Mouse (Mus musculus) thymus, postnatal 25 days (tissue): Measurements from ENCODE around the gene Wiz.
A peak's percentile ranks its signal among the peaks of the same experiment; 100 is the strongest.

Experiments used
- DNase-seq: peaks from one replicate; pipeline ENCODE4 v3.0.0; 2022

Wiz gene

DNA sequence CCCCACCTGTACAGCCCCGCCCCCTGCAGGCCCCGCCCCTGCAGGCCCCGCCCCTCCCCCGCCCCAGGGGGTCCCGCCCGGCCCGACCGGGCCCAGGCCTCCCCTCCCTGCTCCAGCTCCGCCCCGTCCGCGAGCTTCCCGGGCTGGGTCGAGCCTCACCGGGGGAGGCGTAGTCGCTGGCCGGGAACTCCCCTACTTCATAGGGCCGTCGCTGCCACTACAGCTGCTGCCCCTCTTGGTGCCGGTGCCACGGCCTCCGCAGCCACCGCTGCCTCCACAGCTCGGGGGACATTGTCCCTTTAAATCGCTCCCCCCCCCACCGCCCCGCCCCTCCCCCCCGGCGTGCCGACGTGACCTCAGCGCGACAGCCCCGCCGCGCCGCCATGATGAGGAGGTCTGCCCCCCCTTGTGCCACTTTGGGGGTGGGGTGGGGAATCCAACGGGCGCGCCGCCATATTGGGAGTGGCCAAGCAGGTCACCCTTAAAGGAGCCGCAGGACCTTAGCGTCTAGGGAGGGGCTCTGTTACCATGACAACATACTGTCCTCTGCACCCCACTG is at the start of gene Wiz:
Gene Wiz, minus strand, starts transcription at position 339 of the 559 bp plus-strand sequence.
- DNase-seq: peak; percentile 91

DNA sequence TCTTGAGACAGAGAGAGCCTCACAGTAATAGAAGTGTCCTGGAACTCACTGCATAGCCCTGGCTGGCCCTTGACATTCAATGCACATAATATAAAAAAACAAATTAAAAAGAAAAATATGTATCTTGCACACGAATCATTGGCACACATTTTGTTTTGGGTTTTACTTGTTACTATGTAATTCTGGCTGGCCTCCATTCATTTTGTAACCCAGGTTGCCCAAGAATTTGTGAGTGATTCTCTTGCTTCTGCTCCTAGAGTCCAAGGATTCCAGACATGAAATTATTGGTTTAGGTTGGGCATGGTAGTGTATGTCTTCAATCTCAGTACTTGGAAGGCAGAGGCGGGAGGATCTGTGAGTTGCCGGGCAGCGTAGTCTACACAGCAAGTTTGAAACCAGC is 47.9 kb upstream of the Wiz start:
- DNase-seq: no peak

DNA sequence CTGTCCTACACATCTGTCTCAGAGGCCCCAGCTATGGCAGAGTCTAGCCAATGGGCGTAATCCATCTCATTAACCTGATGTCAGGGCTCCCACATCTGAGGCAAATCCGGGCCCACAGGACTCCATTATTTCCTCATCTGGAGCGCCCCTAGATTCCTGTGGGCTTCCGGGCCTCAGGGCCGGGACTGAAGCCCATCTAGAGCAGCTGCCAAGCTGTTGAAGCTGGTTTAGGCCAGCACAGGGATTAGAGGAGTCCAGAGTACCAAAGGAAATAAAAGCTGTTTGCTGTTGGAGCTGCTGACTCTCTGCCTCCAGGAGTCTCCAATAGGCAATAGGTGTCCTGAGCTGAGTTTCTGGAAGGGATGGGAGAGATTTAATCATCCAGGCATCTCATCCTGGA is 45.9 kb upstream of the Wiz start:
- DNase-seq: no peak

DNA sequence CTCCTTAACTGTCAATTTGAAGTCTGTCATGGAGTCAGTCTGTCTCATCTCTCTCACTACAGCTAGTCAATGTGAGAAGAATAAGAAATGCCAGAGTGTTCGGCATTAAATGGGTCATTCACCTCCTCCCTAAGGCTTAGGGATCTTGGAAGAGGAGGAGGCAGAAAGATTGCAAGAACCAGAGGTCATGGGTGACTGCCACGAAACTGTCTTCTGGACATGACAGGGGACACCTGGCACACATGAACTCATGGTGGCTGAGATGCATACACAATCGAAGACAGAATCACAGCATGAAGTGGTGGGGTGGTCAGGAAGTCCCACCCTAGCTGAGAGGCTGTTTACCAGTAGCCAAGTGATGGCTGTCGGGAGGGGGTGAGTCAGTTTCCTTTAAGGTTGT is 45.1 kb upstream of the Wiz start:
- DNase-seq: no peak

DNA sequence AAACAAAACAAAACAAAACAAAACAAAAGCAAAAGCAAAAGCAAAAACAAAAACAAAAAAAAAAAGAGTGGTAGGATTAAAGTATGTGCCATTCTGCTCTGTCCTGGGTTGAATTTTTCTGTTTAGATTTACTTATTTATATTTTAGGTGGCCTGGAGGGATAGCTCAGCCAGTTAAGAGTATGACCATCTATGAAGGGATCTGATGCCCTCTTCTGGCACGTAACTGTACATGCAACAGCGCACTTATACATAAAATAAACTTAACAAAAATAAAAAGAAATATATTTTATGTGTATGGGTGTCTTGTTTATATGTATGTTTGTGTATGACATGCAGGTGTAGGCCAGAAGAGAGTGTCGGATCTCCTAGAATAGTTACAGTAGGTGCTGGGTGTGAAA is 42.7 kb upstream of the Wiz start:
- DNase-seq: no peak

DNA sequence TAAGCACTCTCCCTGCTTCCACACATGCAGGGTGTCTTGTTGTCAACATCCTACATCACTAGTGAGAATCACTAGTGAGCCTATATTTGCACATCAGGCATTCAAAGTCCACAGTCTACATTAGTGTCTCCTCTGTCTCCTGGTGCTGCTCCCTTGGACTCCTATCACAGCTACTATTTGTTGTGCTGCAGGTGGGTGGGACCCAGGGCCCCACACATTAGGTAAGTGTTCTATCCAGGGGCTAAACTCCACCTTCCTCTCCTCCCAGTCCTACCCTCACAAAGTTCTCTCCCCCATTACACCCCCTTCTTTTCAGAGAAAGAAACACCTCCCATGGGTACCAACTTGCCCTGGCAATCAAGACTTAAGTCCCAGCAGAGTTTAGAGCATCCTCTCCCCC is 37.4 kb upstream of the Wiz start:
- no peak for DNase-seq

DNA sequence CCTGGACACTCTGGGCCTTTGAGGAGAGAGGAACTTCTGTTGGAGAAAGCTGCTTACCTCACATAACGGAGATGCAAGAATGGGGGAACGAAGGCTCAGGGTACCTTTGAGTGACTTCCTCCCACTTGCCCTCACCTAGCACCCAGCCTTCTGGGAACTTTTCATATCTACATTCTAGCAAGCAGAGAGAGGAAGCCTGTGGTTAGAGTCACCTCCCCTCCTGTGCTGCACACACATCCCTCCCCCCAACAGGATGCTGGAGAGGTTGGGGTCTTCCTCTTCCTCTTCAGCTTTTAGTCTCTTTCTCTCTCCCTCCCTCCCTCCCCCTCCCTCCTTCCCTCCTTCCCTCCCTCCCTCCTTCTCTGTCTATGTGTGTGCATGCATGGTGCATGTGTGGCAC is 34.8 kb upstream of the Wiz start, which contains the start of gene Pglyrp2:
Gene Pglyrp2, minus strand, starts transcription at position 134 of the 400 bp plus-strand sequence.
- DNase-seq: peak; percentile 82

DNA sequence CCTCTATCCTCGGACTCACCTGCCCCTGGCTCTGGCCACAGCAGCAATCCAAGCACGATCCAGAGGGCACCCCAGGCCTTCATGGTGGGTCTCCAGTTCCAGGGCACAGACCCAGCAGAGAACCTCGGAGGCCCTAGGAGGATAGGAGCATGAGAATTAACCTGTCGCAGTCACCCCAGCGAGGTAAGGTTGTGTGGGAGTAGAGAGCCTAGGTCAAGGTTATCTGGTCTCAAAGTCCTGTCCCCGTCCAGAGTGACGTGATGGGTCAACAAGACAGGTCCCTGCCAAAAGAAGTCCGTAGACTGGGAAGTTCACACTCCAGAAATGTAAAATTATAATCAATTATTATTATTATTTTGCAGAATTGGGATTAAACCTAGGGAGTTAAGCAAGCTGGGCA is 31.5 kb upstream of the Wiz start:
- DNase-seq: no peak

DNA sequence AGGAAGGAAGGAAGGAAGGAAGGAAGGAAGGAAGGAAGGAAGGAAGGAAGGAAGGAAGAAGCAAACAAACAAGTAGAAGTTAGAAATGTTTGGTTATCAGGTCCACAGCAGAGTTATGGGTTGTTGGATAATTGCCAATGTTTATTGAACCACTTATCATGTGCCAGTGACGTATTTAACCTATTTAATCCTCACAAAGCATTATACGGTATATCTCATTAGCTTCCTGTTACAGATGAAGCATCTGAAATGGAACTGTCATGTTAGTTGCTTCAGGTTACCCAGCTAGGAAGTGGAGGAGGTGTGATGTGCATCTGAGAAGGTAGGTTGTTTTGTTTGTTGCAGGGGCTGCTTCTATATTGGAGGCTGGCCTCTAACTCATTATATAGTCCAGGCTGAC is 30.8 kb upstream of the Wiz start:
- no peak for DNase-seq

DNA sequence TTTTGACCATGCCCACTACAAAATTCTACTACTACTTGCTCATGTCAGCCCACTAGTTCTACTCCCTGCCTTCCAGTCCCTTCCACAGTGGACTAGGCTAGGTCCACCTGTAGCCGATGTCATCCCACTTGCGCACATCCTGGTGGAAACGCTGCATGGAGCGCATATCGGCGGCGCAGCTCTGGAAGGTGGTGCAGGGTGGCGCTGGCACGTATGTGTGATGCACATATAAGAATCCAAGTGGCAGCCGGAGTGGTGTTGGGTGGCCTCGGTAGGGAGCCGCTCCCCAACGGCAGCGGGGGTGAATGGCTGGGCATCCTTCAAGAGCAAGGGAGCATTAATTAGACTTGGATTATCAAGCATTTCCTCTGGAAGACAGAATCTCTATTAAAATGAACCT is 27.5 kb upstream of the Wiz start:
- no peak for DNase-seq

DNA sequence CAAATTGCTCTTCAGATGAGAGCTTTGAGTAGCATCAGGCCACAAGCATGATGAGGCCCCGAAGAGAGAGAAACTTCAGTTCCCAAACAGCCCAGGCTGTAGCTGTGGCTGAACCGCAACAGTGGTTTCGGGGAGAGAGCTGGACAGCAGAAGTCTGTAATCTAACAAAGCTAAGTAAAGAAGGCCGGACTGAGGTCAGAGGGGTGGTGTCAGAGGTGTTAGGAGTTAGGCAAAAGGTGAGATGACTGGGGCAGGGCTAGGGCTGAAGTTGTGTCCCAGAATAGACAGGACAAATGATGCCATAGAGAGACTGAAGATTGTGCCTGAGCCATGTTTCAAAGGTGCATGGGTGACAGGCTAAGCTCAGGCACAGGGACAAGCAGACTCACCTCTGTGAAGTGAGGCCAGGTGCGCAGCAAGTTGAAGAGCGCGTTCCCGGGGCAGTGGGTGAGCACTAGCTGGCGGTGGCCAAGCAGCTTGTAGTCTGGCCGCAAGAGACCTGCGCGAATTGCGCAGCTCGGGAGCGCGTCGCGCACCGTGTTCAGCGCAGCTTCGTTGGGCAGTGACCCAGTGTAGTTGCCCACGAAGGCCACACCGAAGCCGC is 26.3 kb upstream of the Wiz start:
- no peak for DNase-seq

DNA sequence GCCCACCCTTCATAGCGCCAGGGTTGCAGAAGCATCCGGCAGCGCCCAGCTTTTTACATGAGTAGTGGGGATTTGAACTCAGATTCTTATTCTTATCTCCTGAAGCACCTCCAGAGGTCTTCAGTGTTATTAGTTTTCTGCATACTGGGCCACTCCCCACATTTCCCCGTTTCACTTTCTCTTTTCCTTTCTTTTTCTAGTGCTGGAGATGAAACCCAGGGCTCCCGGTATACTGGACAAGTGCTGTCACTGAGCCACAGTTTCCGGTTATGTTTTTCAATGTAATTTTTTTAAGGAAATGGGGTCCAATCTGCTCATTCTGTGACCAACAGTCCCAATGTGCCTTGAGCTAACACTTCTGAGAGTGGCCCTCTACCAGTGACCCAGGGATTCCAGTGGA is 22.7 kb upstream of the Wiz start:
- DNase-seq: no peak

DNA sequence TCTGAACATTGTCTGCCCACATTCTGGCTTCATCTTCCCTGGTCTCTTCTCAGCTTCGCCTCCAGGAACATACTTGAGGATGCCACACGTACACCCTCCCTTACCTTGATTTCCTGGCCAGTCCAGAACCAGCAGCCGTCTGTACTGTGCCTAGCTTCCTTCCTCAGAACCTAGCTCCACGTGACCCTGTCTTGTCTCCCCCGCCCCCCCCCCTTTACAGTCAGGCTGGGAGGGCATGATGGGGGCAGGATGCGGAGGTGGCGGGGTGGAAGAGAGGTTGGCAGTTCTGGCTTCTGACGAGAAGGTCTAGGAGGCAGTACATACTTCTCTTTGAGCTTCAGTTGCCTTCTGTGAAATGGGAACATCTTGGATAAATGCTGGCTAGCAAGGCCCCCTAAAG is 14.2 kb upstream of the Wiz start, which contains the start of gene Rasal3:
Gene Rasal3, minus strand, starts transcription at position 167 of the 400 bp plus-strand sequence.
- DNase-seq: peak; percentile 79

DNA sequence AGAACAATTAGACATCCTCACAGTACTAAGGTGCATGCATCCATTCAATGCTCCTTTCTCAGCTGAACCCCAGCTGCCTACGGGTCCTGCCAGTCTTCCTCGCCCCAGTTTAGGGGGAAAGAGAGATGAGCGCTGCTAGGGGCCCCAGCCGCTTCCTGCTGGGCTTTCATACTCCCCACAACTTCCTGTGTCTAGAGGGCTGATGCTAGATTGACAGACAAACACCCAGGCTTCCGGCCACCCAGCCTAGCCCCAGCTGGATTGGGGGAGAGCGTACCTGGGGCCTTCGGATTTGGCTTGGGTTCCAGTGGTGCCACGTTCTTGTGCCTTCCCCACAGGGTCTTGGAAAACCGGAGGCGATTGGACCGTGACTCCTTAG is 13.5 kb upstream of the Wiz start:
- DNase-seq: peak; percentile 87

DNA sequence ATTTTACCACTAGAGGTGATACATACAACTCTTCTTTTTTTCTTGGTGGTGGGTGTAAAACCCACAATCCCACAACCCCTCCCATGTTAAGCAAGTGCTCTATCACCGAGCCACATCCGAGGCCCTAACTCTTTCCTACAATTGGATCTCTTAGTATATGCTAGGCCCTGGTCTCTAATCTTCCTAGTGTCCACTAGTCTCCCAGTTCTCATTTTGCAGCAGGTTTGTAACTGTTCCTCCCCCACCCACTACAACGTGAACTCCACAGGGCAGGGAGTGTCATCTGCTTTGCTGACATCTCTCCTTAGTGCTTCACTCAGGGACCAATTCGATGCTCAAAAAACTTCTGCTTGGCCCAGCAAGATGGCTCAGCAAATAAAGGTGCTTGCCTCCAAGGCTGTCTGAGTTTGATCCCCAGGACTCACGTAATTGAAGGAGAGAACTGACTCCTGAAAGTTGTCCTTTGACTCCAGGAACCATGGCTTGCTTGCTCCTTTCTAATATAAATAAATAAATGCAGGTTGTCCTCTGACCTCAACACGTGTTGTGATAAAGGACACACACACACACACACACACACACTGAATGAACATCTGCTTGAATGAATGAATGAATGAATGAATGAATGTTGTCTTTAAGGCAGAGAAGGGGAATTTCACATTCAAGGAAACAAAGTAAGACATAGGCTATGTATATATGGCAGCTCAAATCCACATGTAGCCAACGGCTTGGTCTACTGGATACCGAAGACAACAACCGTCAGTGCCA is 13.0 kb upstream of the Wiz start:
- peak; percentile 40 for DNase-seq

DNA sequence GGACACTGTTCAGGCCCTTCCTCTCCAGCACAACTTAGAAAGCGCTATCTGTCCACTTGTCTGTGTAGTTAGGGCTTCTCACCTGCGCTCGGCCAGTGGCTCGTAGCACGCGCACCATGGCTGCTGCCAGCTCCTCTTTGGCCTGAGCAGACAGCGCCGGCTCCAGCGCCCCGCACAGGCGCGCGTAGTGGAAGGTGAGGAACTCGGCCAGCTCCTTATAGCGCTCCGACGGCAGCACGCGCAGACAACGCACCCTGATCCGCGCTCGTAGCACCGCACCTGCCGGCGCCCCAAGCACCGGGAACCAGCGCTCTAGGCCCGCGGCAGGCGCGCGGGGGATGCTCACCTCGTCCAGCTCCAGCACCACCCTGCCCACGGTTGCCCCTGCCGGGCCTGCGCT is 7.0 kb upstream of the Wiz start:
- no peak for DNase-seq

DNA sequence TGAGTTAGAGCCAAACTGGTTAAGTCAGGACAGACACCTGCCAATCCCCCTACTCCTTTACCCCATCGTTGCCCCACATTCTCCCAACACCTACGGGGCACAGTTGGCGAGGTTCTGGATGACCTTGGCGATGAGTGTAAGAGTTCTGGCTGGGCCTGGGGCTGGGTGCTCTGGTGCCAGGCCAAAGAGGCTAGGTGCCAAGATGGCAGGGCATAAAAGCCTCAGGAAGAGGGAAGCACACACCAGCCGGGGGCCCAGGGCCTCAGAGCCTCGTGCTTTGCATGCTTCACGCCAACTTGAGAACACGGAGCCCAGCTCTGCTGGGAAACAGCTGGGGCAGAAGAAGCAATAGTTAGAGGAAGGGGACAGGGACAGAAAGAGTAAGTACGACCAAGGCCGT is 4.7 kb upstream of the Wiz start:
- DNase-seq: no peak

DNA sequence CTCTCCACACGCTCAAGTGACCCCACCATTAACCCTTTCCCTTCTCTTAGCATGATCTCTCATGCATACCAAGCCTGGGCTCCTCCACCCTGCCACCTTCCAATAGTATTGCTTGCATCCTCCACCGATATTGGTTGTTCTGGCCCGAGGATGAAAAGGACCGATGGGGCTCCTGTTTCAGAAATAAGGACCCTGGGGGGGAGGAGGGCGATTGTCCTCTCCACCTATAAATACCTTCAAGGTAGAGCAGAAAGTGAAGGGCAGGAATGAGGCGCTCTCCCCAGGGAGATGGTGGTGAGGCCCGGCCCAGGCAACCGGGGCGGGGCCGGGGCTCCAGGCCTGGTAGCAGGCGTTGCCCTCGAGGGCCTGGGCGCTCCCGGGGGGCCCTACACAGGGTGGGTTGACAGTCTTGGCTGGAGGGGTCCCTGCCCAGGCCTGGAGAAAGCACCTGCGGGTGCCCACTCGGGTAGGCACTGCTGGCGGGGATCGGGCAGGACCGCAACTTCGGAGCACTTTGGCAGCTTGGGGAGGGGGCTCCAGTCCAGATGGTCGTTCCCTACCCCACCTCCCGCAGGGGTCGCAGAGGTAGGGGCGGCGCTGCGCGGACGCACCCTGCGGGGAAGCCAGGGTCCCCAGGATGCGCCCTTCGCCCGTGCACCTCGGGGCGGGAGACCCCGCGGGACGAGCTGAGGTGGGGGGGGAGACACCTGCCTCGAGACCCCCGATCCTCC is 704 bp downstream of the Wiz start:
- no peak for DNase-seq

DNA sequence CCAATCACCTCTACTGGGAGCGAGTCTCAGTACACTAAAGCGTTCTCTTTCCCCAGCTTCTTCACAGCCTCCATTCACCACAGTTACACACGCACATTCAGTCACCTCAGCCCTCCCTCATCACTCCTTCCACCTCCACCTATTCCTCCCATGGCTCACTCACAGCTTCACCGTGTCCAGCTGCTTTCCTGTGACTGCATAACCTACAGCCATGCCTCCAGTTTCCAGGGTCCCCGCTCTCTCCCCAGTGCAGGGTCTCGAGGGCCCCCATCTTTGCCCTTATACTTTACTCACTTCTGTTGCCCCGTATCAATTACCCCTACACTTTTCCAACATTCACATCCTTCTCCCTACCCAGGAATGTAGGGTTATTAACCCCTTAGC is 1.3 kb downstream of the Wiz start:
- no peak for DNase-seq

DNA sequence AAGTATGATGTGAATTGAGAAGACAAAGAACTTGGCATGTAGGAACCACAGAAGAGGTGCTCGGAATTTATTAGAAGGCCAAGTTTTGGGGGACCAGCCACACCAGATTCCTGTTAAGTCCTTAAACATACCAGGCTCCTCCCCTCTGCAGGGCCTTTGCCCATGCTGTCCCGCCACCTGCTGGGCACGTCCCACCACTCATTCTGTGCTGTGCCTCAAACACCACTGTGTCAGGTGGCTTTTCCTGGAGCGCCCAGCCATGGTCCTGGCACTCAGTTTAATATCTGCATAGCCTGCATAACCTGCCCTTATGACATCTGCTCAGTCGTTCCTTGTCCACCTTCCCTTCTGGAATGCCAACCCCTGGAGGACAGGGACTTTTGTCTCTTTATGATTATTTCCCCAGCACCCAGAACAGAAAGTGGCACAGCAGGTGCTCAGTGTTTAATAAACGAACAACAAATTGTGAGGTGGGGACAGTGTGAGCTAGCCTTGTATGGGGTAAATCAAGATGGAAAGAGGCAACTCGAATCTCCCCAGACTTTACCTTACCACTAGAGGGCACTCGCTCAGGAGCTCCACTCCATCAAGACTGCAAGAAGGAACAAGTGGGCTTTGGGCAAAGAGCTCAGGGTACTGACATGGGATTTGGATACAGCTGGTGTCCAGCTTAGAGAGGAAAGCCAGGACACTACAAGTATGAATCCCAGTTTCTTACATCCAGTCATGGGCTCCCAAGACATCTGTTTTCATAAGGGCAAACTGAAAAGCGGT is 2.4 kb downstream of the Wiz start:
- peak; percentile 71 for DNase-seq

DNA sequence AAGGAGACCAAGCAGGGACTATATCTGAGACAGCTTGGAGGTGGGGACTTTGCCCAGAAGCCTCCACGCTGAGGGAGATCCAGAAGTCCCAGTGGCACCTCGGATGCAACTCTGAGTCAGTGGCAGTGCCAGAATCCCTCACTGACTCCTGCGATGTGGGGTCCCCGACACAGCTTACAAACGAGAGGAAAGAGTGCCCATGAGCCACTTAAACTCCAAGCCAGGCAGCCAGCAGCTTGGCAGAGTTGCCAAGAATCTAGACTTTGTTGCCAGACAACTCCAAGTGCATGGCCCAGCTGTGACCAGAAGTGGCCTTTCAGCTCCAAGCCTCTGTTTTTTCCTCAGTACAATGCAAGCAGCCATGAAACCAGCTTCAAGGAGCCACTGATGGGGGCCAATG is 5.6 kb downstream of the Wiz start:
- no peak for DNase-seq

DNA sequence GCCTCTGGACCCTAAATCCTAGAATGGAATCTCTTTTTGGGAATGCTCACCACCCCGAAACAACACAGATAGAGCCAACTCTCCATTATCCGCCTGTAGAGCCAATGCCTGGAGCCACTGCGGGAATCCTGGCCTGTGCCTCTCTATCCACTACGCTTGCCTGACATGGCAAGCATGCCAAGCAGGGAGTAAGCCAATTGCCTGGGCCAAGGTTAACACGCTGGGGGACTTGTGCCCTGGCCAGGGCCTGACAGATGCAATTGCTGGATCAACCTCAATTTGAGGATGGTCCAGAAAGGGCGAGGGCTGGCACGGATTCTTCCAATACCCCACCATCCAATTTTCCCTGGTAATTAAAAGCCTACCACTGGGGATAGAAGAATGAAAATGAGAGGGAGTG is 6.7 kb downstream of the Wiz start:
- no peak for DNase-seq

DNA sequence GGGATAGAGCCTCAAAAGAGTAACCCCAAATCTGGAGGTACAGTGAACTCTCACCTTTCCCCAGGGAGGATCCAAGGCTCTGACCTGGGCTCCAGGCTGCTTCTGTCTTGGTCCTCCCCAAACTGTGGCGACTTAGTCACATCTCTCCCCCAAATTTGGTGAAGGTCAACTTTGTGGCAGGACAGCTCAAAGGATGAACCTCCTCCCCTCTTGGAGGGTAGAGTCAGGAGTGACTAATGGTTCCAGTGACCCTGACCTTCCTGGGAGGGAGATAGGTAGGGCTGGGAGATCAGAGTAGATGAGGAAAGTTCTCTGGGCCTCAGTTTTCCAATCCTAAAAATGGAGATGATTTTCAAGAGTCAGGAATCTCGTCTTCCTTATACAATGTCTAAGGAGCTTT is 10.5 kb downstream of the Wiz start:
- no peak for DNase-seq
